Mouse (Mus musculus) liver, adult 2 months (tissue): ENCODE results near the gene Zbtb8os.

ENCODE experiments used
- CTCF ChIP-seq: fragments of 200-500 bp; IDR thresholded peaks from 2 replicates; pipeline ENCODE4 v1.5.1; 2011; ENCODE audit warnings: low read depth, low read length, control low read depth
- POLR2A ChIP-seq: fragments of 200-500 bp; IDR thresholded peaks from 2 replicates; pipeline ENCODE4 v1.6.1; 2011; ENCODE audit warnings: low read length, control low read depth; ENCODE audit not compliant: insufficient read depth; ENCODE audit errors: extremely low read depth

- TF ChIP-seq CTCF (no peak), POLR2A (no peak)
These were observed 40.3 kb upstream of the Zbtb8os start for GRCm38 (mm10) chr4:129295188-129295587.
